Mouse (Mus musculus): ENCODE data around the gene Mlec. TPM values are rescaled to one million over a fixed set of nuclear protein-coding genes. Genes with fewer than 3 reads are reported as not detected.
A peak's percentile ranks its signal among the peaks of the same experiment; 100 is the strongest.

The Mlec gene
- 10 to 100 TPM; 87.8 to 89.8 TPM for total RNA-seq (2021)
- long read RNA-seq, experiment 1, full-length matches to known transcripts = 45 of 63 reads
- long read RNA-seq, experiment 1, partial matches to known transcripts = 0 of 63 reads
- long read RNA-seq, experiment 1, other reads (novel, unspliced or antisense) = 18 of 63 reads
- long read RNA-seq, experiment 2, full-length matches to known transcripts = 51 of 69 reads
- long read RNA-seq, experiment 2, partial matches to known transcripts = 1 of 69 reads
- long read RNA-seq, experiment 2, other reads (novel, unspliced or antisense) = 17 of 69 reads

- Histone ChIP-seq H3K4me3 (peak within 1 kb of the TSS; percentile 96), H3K27ac (peak within 1 kb of the TSS; percentile 96)
- intact Hi-C loops (cut with DNase I) = loop anchor here (1.0 kb wide), 1 partner anchor 76 kb away; no protein-coding TSS in a partner anchor
- TF ChIP-seq CTCF (IDR thresholded peaks at IDR 0.05) = no peak; the same call in 1 of the 2 replicates
- DNase-seq (ENCODE audit: extremely low spot score in 1 of 2, low spot score in 2 of 2) = peak; percentile 99 to 100
These were observed at the start of gene Mlec for GRCm38 (mm10) chr5:115158040-115158983. TSS of gene Mlec (minus strand) at chr5:115158179.

- Histone ChIP-seq H3K27ac (peak overlapping the region; percentile 76), H3K4me3 (no peak overlapping the region)
- intact Hi-C loops (cut with DNase I) = loop anchor here (2.0 kb wide), 1 partner anchor 62 kb away; no protein-coding TSS in a partner anchor
- DNase-seq (ENCODE audit: extremely low spot score in 1 of 2, low spot score in 2 of 2) = no peak
- TF ChIP-seq CTCF (IDR thresholded peaks at IDR 0.05) = peak; percentile 52
These were observed 49.3 kb upstream of the Mlec start for GRCm38 (mm10) chr5:115207244-115207643.

- DNase-seq (ENCODE audit: extremely low spot score in 1 of 2, low spot score in 2 of 2) = peak; percentile 56 to 69
- TF ChIP-seq CTCF (IDR thresholded peaks at IDR 0.05) = no peak
- intact Hi-C loops (cut with DNase I) = no loop called here
- Histone ChIP-seq H3K4me3 (peak overlapping the region; percentile 13; the same call in 1 of the 2 replicates), H3K27ac (peak overlapping the region; percentile 91)
These were observed 46.8 kb upstream of the Mlec start for GRCm38 (mm10) chr5:115204562-115205311.

GRCm38 (mm10) chr5:115203735-115204561 lies 46.0 kb upstream of the Mlec start:
- TF ChIP-seq CTCF (IDR thresholded peaks at IDR 0.05) = no peak
- peak in 1 of 2 experiments; percentile 29 for DNase-seq (ENCODE audit: extremely low spot score in 1 of 2, low spot score in 2 of 2)
- intact Hi-C loops (cut with DNase I) = no loop called here
- peak overlapping the region; percentile 91 for H3K27ac ChIP-seq
- H3K4me3 ChIP-seq = no peak overlapping the region

GRCm38 (mm10) chr5:115194626-115195221 lies 36.7 kb upstream of the Mlec start:
- TF ChIP-seq CTCF (IDR thresholded peaks at IDR 0.05) = no peak
- DNase-seq (ENCODE audit: extremely low spot score in 1 of 2, low spot score in 2 of 2) = no peak
- Histone ChIP-seq H3K27ac (peak overlapping the region; percentile 90), H3K4me3 (peak overlapping the region; percentile 79)
- intact Hi-C loops (cut with DNase I) = no loop called here

GRCm38 (mm10) chr5:115193669-115194625 lies 36.0 kb upstream of the Mlec start, which contains the start of gene Cabp1:
TSS of gene Cabp1 (minus strand) at chr5:115194381.
- intact Hi-C loops (cut with DNase I) = no loop called here
- DNase-seq (ENCODE audit: extremely low spot score in 1 of 2, low spot score in 2 of 2) = peak; percentile 74 to 79
- peak; percentile 58 for TF ChIP-seq CTCF (IDR thresholded peaks at IDR 0.05)
- Histone ChIP-seq H3K27ac (peak within 1 kb of the TSS; percentile 90), H3K4me3 (peak within 1 kb of the TSS; percentile 79)

- no peak for TF ChIP-seq CTCF (IDR thresholded peaks at IDR 0.05)
- H3K27ac ChIP-seq = peak overlapping the region; percentile 90
These were observed 35.2 kb upstream of the Mlec start for GRCm38 (mm10) chr5:115193226-115193625.

GRCm38 (mm10) chr5:115192828-115193195 lies 34.8 kb upstream of the Mlec start:
- Histone ChIP-seq H3K27ac (peak overlapping the region; percentile 90), H3K4me3 (peak overlapping the region; percentile 79)
- TF ChIP-seq CTCF (IDR thresholded peaks at IDR 0.05) = no peak
- intact Hi-C loops (cut with DNase I) = no loop called here
- no peak for DNase-seq (ENCODE audit: extremely low spot score in 1 of 2, low spot score in 2 of 2)

More at GRCm38 (mm10) chr5:115193226-115193625, 35.2 kb upstream of the Mlec start:
- intact Hi-C loops (cut with DNase I) = no loop called here
- H3K4me3 ChIP-seq = peak overlapping the region; percentile 79
- DNase-seq (ENCODE audit: extremely low spot score in 1 of 2, low spot score in 2 of 2) = peak; percentile 58 to 75

Measured in left cerebral cortex, adult 2 months (tissue).